Mouse (Mus musculus): ENCODE data around the gene Cux1.

Cux1 gene

DNA sequence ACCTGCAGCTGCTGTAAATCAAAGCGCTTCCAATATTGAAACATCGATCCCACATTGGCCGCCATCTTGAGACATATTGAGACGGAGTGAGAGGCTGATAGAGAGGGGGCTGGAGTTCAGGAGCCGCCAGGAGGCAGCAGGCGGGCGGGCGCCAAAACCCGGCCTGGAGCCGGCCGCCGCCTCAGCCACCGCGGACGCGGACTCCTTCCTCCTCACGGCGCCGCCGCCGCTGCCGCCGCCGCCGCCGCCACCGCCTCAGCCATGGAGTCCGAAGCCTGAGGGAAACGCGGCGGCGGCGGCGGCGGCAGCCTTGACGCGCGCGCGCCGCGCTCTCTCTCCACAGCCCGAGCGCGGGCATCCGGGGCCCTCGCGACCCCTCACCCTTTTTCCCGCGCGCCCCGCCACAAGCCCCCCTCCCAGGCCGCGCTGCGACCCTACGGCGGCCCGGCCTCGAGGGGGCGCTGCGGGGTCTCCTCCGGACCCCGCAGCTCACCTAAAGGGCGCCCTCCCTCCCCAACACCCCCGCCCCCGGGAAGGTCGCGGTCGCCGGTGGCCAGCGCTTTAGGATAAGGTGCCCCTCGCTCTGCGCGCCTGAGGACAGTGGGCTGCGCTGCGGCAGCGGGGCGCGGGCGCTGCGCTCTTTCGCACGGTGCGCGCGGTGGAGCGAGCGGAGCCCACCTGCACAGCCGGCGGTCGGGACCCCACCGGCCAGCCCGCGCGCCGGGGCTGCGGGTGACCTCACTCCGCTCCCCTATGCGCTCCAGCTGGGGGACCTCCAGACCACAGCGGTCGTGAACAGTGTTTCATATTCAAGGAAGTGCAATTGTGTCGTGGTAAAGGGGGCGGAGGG, at the start of gene Cux1:
Cux1 (minus strand) TSS at position 315 of the 850 bp plus-strand sequence.
- peak; percentile 91 for DNase-seq (ENCODE audit: low read depth)

DNA sequence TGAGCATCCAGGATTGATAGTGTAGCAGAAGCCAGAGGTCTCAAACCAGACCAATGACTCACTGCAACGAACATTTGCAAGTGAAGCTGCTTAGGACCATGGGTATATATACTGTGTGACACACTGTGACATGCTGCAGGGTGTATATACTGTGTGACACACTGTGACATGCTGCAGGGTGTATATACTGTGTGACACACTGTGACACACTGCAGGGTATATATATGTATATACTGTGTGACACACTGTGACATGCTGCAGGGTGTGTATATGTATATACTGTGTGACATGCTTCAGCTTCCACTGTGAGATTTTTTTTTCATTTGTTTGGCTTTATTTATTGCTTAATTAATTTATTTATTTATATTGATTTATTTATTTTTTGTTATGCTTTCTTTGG, 45.1 kb upstream of the Cux1 start:
- DNase-seq (ENCODE audit: low read depth): no peak

DNA sequence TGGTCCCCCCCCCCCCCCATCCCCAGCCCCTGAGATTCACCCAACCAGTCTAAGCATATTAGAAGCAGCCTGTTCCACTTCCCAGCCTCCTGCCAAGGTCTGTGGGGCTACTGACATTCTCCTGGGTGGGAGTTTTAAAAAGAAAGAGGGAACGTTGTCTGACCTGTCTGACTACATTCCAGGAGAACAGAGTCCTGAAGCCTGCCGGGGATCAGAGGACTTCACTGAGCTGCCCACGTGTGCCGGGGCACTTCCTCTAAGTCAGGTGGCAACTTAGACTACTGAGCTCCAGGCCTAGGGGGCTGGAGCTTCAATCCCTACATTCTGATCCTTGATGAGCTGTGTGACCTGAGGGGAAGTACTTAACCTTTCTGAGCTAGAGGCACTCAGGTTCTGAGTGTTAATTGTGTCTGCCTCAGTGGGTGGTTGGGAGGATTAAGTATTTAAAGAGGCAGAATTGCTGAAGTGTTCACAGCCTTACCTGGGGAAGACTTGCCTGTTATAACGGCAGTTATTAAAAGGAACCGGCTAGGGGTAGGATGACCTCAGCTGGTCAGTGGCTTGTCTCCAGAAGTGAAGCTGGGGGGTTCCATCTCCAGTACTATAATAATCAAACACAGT, 41.6 kb upstream of the Cux1 start:
- DNase-seq (ENCODE audit: low read depth): no peak

DNA sequence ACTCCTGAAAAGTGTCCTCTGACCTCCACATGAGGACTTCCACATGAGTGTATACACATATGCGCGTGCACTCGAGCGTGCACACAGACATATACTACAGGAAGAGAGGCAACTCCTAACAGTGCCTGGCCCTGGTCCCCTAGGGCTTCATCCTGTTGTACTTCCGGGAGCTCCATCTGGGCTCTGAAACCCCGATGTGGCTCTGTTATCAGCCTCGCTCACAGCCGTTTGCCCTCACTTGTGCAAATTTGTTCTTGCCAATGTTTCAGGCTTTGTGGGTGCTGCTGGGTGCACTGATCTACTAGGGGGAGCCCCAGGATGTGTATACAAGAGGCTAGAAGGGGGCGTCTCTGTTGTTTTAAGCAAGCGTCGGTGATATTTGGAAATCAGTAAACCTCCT, 37.9 kb upstream of the Cux1 start:
- DNase-seq (ENCODE audit: low read depth): no peak

DNA sequence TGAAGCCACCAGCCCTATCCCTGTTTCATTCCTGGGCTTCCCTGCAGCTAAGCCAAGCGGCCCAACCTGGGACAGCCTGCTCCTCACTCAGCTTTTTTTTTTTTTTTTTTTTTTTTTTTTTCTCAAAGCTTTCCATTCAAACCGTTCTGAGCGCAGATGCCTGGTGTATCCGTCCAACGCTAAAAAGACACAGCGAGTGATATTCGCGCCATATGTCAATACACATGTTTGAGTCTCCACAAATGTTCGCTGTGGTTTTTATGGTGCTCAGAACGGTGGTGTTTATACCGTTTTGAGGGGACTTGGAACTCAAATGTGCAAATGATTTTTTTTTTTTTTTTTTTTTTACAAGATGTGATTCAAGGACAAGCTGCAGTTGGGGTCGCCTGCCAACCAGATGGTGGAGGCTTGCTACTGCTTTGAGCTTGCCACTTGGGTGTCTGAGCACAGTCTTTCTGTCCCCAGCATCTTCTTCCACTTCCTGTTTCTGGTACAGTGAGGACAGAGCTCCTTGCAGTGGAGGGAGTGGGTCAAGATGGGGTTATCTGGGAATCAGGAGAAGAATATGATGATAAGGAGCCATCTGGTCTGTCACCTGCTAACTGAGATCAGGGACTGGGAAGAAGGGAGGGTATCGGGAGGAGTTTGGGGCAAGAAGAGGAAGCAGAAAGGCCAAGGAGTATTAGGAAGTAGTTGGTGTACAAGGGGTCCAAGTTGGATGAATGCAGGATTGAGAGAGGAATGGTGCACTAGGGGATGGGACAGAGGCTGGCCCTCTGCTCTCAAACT, 36.1 kb upstream of the Cux1 start:
- DNase-seq (ENCODE audit: low read depth): no peak

DNA sequence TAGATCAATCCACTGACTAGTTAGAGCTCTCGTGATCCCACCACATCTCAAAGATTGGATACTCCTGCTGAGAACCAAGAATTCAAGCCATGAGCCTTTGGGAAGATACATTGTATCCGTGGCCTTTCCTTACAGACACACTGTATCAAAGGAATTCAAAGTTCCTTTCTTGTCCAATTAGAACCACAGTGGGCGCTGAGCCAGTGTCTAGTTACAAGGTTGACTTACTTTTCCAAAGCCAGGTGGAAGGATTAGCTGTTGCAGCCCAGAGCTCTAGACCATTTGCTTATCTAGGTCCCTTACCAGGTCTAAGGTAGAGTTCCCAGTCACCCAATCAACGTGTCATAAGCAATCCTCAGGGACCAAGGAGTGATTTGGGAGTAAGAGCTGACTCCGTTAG, 33.2 kb upstream of the Cux1 start:
- no peak for DNase-seq (ENCODE audit: low read depth)

DNA sequence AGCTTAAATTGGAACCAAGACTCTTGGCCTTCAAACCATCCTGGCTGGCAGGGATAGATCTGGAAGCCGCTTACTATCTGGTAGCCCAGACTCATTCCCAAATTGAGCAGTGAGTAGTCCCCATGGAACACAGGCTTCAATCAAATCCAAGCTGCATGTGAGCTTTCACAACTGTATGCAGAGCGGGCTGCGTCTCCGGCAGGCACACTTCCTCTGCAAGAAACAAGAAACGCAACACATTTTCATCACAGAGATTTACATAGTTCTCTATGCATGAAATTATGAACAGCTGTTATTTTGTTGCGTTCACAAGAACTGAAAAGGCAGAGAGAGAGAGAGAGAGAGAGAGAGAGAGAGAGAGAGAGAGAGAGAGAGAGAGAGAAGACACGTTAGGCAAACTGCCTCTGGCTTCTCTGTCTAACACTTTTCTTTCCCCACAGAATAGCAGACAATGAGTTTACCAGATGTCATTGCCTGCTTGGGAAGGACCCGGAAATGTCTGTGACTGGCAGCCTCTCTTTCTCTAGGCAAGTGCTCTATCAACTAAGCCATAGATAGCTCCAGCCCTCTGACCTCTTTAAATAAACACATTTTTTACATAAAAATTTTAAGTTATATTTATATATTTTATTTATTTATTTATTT, 27.7 kb upstream of the Cux1 start:
- no peak for DNase-seq (ENCODE audit: low read depth)

DNA sequence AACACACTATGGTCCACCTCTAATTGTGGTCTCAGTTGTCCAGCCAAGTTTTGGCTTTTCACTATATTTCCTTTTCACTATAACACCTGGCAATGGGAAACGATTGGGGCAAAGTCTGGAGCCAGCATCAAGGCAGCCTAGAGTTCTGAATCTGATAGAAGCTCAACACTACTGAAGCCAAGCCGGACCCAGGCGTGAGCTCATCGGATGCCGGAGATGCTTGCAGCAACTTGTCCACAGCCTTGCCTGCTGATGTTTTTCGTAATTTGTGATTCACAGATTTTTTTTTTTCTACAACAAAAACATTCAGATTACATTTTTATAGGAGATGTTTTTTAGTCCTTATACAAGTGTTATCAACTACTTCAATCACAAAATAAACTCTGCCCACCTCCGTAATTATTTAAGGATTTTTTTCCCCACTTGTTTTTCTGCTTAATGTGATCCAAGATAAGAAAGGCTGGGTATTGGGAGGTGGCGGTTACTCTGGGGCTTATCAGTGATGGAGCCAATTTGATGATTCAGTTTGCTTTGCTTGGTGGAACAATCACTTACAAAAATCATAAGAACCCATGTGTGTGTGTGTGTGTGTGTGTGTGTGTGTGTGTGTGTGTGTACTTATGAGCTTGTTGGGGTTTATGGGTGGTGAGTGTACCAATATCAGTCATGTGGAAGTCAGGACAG, 24.7 kb upstream of the Cux1 start:
- peak; percentile 24 for DNase-seq (ENCODE audit: low read depth)

DNA sequence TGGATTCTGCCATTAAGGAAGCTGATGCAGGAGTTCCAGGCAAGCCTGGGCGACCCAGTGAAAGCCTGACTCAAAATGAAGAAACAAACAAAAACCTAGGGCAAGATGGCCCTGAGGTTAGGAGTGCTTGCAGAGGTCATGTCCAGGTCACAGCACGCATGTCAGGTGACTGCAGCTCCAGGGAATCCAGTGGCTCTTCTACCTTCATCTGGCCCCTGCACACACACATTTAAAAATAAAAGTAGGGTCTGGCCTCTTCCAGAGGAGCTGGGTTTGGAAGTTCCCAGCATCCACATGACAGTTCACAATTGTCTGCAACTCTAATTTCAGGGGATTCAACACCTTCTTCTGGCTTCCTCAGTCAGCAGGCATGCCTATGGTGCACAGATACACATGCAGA, 21.7 kb upstream of the Cux1 start:
- DNase-seq (ENCODE audit: low read depth): no peak

DNA sequence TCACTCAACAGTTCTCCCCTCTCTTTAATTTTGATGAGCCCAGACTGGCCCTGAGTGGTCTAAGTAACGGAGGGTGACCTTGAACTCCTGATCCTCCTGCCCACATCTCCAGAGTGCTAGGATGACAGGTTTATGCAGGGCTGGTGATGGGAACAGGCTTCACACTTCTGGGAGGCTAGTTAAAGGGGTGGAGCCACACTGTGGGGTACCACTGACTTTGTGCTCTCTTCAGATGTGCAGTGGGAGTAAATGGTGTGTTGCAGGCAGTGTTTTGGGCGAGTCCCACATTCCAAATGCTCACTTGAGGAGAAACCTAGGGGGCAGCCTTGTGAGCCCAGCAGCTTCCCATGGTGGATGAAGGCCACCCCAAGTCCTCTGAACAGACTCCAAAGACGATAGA, 21.2 kb upstream of the Cux1 start:
- DNase-seq (ENCODE audit: low read depth): no peak

DNA sequence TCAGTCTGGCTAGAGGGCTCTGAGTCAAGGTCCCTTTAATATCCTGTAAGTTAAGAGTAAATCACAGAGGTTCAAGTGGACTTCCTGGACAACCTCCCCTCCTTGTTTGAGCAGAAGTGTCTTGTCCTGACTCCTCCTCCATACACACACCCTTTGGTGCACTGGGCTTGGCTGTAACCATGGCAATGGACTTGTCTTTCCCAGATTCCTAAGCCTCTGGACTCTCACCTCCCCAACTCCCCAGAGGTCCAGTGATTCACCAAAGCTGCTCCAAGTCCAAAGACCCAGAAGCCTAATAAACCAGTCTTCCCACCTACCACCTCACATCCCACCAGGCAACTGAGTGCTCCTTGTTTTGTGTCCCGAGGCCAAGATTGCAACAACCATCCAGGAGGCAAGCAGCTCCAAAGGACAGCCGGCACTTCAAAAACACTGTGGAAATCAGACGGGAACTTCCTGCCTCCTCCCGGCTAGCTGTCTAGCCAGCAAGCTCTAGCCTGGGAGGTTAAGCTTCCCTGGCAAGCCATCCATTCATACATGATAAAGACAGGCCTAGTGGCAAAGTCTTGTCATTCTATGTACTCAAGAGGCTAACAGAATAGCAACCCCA, 17.5 kb upstream of the Cux1 start:
- DNase-seq (ENCODE audit: low read depth): peak; percentile 51

DNA sequence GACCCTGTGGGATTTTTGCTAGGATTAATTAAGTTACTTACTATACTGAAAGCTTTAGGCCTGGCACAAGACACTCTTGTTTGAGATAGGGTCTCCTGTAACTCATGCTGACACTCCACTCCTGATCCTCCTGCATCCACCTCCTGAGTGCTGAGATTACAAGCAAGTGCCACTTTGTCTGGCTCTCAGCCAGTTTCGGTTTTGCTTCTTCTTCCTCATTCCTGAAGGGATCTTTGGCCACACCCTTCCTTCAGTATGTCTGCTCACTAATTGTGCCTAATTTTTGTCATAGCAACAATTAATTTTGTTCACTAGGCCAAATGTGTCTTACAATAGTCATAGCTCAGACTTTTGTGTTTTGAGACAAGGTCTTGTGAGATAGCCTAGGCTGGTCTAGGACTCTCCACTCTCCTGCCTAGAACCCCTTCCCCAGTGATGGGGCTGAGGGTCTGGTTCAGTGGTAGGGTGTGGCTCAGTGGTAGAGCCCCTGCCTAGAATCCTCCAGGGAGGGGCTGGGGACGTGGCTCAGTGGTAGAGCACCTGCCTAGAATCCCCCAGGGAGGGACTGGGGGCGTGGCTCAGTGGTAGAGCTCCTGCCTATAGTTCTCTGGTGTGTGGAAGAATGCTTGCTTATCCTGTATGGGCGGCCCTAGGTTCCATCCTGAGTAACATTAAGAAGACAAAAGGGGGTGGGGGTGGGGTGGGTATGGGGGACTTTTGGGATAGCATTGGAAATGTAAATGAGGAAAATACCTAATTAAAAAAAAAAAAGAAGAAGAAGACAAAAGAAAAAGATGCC, 16.6 kb upstream of the Cux1 start:
- DNase-seq (ENCODE audit: low read depth): peak; percentile 13

DNA sequence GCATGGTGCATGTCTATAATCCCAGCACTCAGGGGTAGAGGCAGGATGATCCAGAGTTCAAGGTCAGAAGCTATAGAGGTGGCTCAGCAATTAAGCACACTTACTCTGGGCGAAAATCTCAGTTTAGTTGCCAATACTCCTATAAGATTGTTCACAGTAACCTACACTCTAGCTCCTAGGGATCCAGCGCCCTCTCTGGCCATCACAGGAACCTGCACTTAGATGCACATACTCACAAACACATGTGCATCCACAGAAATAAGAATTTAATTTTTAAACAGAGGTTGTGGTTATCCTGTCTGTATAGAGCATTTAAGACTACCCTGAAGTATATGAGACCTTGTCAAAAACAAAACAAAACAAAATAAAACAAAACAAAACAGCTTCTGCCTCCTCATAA, 16.0 kb upstream of the Cux1 start:
- DNase-seq (ENCODE audit: low read depth): no peak

DNA sequence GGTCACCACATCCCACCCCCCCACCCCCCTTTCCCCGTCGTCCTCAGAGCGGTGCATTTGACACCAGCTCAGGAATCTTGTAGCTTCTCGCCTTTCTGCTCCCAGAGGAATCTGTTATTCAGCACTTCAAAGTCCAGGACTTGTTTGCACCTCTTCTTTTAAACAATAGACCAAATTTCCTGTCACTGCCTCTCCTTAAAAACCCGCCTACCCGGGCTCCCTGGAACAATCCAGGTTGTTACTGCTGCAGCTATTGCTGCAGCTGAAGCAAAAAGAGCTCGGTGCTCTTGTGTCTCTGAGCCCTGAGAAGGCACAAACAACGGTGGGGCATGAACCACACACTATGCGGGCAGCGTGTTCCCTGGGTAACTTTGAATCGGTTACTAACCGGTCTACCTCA, 14.9 kb upstream of the Cux1 start:
- no peak for DNase-seq (ENCODE audit: low read depth)

DNA sequence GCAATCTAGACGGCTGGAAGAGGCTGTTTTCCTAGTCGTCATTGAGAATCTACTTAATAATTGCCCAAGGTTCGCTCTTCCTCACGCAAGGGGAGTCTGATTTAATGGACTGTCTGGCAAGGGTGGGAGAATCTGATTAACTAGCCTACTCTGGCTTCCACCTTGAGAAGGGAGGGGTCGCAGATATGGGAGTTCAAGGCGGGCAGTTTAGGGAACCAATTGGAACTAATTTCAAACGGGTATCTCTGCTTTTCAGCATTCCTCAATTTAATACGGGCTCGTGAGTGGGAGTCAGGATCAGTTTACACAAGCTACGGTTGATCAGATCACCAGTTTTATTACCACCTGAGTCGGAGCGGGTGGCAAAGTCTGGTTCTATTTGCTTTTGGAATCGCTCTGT, 14.3 kb upstream of the Cux1 start:
- no peak for DNase-seq (ENCODE audit: low read depth)

DNA sequence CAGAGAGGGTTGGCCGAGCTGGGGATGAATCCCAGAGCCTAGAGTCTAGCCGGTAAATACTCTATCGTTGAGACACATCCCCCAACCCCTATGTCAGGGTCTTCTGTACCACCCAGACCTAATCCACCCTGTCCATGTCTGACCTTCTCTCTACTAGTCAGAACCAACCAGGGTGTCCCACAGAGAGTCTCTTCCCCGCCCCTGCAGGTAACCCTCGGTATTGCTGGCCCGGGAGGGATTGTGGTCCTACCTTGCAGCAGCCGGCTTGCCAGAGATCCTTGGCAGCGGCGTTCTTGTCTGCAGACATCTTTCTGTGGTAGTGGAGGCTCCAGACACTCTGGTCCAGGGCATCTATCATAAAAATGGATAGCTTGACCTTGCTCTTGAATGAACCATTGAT, 13.9 kb upstream of the Cux1 start:
- DNase-seq (ENCODE audit: low read depth): no peak

DNA sequence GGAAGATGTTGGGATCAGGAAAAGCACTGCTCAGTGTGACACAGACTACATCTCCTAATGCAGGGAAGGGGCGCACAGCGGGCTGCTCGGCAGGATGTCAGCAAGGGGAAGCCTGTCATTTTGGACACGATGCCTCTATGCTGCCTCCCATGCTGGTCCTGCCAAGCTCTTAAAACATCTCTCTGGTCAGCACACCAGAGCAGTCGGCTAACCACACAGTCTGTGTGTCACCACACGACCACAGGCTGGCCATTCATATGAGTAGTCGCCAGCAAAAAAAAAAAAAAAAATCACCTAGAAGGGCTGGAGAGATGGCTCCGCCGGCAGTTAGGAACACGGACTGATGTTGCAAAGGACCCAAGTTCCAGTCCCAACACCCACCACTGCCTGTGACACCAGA, 10.9 kb upstream of the Cux1 start:
- DNase-seq (ENCODE audit: low read depth): no peak

DNA sequence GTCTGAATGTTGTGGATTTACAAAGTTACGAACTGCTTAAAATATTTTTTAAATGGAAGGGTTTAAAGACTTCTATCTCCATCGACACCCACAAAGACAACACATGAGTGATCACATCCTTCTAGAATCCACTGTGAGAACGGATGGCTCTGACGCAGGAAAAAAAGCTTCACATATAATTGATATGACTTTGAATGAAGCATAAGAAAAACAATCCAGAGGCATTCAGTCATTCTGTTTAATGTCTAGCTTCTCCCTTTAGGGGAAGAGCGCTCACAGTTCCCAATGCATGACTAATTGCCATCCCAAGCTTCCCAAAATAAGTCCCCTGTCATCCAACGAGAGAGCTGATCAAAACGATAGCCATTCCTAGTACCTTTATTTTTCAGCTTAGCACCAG, 2.9 kb upstream of the Cux1 start:
- DNase-seq (ENCODE audit: low read depth): peak; percentile 38

DNA sequence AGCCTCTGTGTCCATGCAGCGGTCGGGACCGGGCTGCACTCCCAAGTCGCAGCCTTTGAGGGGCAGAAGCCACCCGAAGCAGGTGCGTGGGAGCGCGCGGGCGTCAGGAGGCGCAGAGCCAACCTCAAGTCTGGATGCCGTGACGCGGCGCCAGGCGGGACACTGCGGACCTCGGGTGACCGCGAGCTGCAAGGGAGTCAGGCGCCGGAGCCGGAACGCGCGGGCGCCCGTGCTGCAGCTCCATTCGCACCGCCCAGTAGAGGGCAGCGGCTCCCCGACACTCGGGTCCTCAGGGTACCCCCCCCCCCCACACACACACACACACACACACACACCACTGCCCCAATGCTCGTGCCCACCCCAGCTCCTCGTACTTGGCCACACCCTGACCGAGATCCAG, 1.5 kb upstream of the Cux1 start:
- peak; percentile 57 for DNase-seq (ENCODE audit: low read depth)

DNA sequence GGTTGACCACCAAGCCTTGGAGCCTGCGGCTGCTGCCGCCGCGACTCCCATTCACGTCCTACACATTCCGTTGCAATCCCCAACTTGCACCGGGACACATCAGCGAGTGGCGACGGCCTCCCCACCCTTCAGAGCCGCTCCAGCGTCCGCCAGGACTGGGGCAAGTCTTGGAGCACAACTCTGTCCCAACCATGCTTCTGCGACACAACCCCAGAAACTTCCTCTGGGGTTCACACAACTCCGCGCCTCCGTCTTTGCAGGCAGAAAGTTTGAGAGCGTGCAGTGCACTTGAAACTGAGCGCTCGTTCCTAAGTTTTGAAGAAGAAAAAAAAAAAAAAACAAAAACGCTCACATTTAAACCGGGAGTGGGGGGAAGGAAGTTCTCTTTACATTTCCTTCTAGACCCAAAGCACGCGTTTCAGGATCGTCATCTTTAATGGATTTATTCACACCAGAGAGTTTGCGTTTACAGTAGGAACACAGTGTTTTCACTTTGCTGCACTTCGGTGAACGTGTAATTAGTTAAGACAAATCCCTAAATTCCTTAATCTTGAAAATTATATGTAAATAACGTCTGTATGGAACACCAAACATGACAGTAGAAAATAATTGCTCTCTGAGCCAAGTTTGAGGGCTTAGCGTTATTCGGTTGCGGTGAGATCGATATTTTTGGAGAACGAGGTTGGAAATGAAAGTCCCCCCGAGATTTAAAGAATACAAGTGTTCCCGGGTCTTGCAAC, 906 bp upstream of the Cux1 start:
- DNase-seq (ENCODE audit: low read depth): peak; percentile 37

All from NIH3T3 (cell line).